Mouse (Mus musculus) cerebellum, adult 2 months (tissue): ENCODE results near the gene Fam129b. TPM values are rescaled to one million over a fixed set of nuclear protein-coding genes. Genes with fewer than 3 reads are reported as not detected.

Source experiments
- DNase-seq, 2 experiments: peaks; one replicate each; pipeline ENCODE4 v3.0.0; 2021
- H3K27ac ChIP-seq: fragments of 200-500 bp; 2 replicates; pipeline ENCODE4 v1.5.1; 2012; ENCODE audit warnings: low read length, control low read depth, inconsistent platforms; ENCODE audit not compliant: insufficient read depth
- H3K27me3 ChIP-seq: fragments of 200-500 bp; 2 replicates; pipeline ENCODE4 v1.6.1; 2012; ENCODE audit warnings: inconsistent platforms, mild to moderate bottlenecking, low read length, moderate library complexity; ENCODE audit not compliant: control insufficient read depth, insufficient read depth
- H3K4me1 ChIP-seq: fragments of 200-500 bp; 2 replicates; pipeline ENCODE4 v1.6.1; 2011; ENCODE audit warnings: low read length; ENCODE audit not compliant: control insufficient read depth, insufficient read depth
- H3K4me3 ChIP-seq: fragments of 200-500 bp; replicated peaks from 2 replicates; pipeline ENCODE3; 2011; ENCODE audit warnings: mild to moderate bottlenecking, low read depth, low read length, control low read depth; ENCODE audit not compliant: insufficient read depth
- CTCF ChIP-seq: fragments of 200-500 bp; IDR thresholded peaks from 2 replicates; pipeline ENCODE4 v1.5.1; 2011; ENCODE audit warnings: low read depth, mild to moderate bottlenecking, control low read depth, low read length, moderate library complexity, borderline replicate concordance; ENCODE audit not compliant: insufficient read depth
- POLR2A ChIP-seq: fragments of 200-500 bp; IDR thresholded peaks from 2 replicates; pipeline ENCODE4 v1.6.1; 2011; ENCODE audit warnings: low read length, control low read depth, borderline replicate concordance; ENCODE audit not compliant: insufficient read depth
- WGBS: fragments of 180-500 bp; shearing (Covaris S2); methylation state at CpG from one replicate; pipeline ENCODE4 v1.1.7; 2018; 5-methylcytosine and 5-hydroxymethylcytosine counted together
- polyA plus RNA-seq: library from polyadenylated mRNA; depleted of rRNA; stranded (reverse); fragments of >200 nt; gene quantifications from 2 replicates; pipeline ENCODE4 v1.2.3, GENCODE M21; 2012

The Fam129b gene
- polyA plus RNA-seq, 1 experiment, result 24.5 TPM

DNA sequence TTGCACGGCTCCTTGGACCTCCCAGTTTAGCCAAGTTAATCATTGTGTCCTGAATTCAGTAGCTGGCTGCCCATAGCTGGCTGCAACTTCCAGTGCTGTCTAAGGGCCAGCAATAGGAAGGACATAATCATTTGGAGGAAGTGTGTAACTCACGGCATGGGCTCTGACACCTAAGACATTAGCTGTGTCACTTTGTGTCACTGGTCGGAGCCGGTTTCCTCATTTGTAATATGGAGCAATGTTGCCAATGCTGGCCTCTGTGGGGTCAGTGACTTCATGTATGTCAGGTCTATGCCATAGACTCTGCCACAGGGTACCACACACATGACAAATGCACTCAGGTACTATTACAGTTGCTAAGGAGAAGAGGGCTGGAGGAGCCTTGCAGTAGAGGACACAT, 84.4 kb downstream of the Fam129b start:
- WGBS, result 92% methylated on average over 4 of the region's 4 CpGs
- Histone ChIP-seq H3K4me3 (no peak overlapping the region), H3K27me3 (no peaks in the 10 kb centered on the region), H3K27ac (no peak overlapping the region), H3K4me1 (peaks cover 6% of the 10 kb centered on the region)
- no peak for DNase-seq
- no peak for TF ChIP-seq CTCF
- no peak for TF ChIP-seq POLR2A

GRCm38 (mm10) chr2:32961192-32961995, 85.5 kb downstream of the Fam129b start, which contains the start of the genes Rpl12 and Lrsam1:
TSS of gene Rpl12 (plus strand) at chr2:32961559.
TSS of gene Lrsam1 (minus strand) at chr2:32961614.
- no peak for TF ChIP-seq CTCF
- TF ChIP-seq POLR2A, result peak; percentile 86; the same call in 1 of the 2 replicates
- Histone ChIP-seq H3K27ac (no peak within 1 kb of the TSS; the same call in 1 of the 2 replicates), H3K4me1 (peaks cover 6% of the 10 kb centered on the region), H3K4me3 (peak within 1 kb of the TSS; percentile 70), H3K27me3 (no peaks in the 10 kb centered on the region)
- peak; percentile 92 for DNase-seq
- WGBS, result 2% methylated on average over 55 of the region's 55 CpGs

- H3K27ac ChIP-seq, result no peak overlapping the region
- TF ChIP-seq CTCF (no peak), POLR2A (no peak)
- H3K4me3 ChIP-seq, result peak overlapping the region; percentile 70
- no peak for DNase-seq
- peaks cover 6% of the 10 kb centered on the region for H3K4me1 ChIP-seq
- H3K27me3 ChIP-seq, result no peaks in the 10 kb centered on the region
- WGBS, result 3% methylated on average over 33 of the region's 33 CpGs
These were observed 86.4 kb downstream of the Fam129b start for GRCm38 (mm10) chr2:32962062-32962874.

DNA sequence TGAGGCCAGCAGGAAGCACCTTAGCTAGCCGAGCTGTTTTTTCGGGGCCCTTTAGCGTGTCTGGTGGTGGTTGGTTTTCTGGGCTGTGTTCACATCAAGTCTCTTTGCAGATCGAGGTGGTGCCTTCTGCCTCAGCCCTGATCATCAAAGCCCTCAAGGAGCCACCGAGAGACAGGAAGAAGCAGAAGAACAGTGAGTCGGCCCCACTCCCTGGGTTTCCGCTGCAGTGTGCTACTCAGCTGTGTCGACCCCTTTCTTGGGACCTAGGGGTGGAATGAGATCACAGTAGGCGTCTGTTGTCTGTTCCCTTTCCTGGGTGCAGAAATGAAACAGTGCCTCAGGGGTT, 86.9 kb downstream of the Fam129b start:
- no peak for TF ChIP-seq POLR2A
- TF ChIP-seq CTCF, result no peak
- H3K27me3 ChIP-seq, result no peaks in the 10 kb centered on the region
- no peak for DNase-seq
- H3K4me1 ChIP-seq, result peaks cover 9% of the 10 kb centered on the region
- H3K4me3 ChIP-seq, result no peak overlapping the region
- WGBS, result 19% methylated on average over 9 of the region's 9 CpGs
- H3K27ac ChIP-seq, result no peak overlapping the region

DNA sequence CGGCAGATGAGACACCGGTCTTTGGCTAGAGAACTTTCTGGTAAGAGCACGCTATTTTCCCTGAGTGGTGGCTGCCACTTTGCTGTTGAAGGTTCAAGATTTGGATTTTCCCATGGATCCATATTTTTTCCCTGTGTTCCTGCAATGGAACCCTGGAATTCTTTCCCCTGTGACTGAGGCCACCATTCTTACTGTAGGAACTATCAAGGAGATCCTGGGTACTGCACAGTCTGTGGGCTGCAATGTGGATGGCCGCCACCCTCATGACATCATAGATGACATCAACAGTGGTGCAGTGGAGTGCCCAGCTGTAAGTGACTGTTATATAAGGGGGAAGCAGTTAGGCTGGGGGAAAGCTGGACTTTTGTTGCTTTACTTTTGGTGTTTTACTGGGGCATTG, 87.6 kb downstream of the Fam129b start:
- Histone ChIP-seq H3K4me3 (no peak overlapping the region), H3K27ac (no peak overlapping the region), H3K4me1 (peaks cover 16% of the 10 kb centered on the region), H3K27me3 (no peaks in the 10 kb centered on the region)
- no peak for DNase-seq
- WGBS, result 73% methylated on average over 4 of the region's 4 CpGs
- TF ChIP-seq CTCF (no peak), POLR2A (no peak)

- DNase-seq, result no peak
- WGBS, result 79% methylated on average over 1 of the region's 1 CpGs
- H3K4me1 ChIP-seq, result peaks cover 17% of the 10 kb centered on the region
- TF ChIP-seq CTCF (no peak), POLR2A (no peak)
- no peak overlapping the region for H3K27ac ChIP-seq
- no peak overlapping the region for H3K4me3 ChIP-seq
- no peaks in the 10 kb centered on the region for H3K27me3 ChIP-seq
These were observed 88.1 kb downstream of the Fam129b start for GRCm38 (mm10) chr2:32963981-32964380.

GRCm38 (mm10) chr2:32964659-32965457, 88.9 kb downstream of the Fam129b start:
- H3K27me3 ChIP-seq, result no peaks in the 10 kb centered on the region
- WGBS, result 49% methylated on average over 10 of the region's 10 CpGs
- H3K27ac ChIP-seq, result no peak overlapping the region
- peaks cover 17% of the 10 kb centered on the region for H3K4me1 ChIP-seq
- H3K4me3 ChIP-seq, result no peak overlapping the region
- TF ChIP-seq CTCF, result no peak
- TF ChIP-seq POLR2A, result no peak
- DNase-seq, result no peak
